Mouse (Mus musculus): Measurements from ENCODE around the gene Zfp955b. TPM values are rescaled to one million over a fixed set of nuclear protein-coding genes. Genes with fewer than 3 reads are reported as not detected.

The Zfp955b gene
- polyA plus RNA-seq (2014; fragmentation: Illumina TruSeq; extraction: RNeasy Lipid Tissue Mini Kit (QIAGEN cat#74804); ENCODE audit: low read depth, low replicate concordance), result 28.1 TPM

GRCm38 (mm10) chr17:33289039-33289875 lies at the start of gene Zfp955b:
Gene Zfp955b, plus strand, starts transcription at chr17:33289544.

GRCm38 (mm10) chr17:33254530-33255318 lies 34.6 kb upstream of the Zfp955b start, which contains the start of gene Zfp955a:
Gene Zfp955a, minus strand, starts transcription at chr17:33255145.

GRCm38 (mm10) chr17:33264376-33264775 lies 25.0 kb upstream of the Zfp955b start, which contains the start of gene Olfr63:
Gene Olfr63, plus strand, starts transcription at chr17:33264676.

Other genes with a start within 250 kb of the Zfp955b start
- not detected for gene 4921501E09Rik, start 221.5 kb upstream of the Zfp955b start, polyA plus RNA-seq (2014; fragmentation: Illumina TruSeq; extraction: RNeasy Lipid Tissue Mini Kit (QIAGEN cat#74804); ENCODE audit: low read depth, low replicate concordance)
- gene Zfp563, start 200.2 kb upstream of the Zfp955b start, polyA plus RNA-seq (2014; fragmentation: Illumina TruSeq; extraction: RNeasy Lipid Tissue Mini Kit (QIAGEN cat#74804); ENCODE audit: low read depth, low replicate concordance), result 25.1 TPM
- not detected for gene Morc2b, start 149.9 kb upstream of the Zfp955b start, polyA plus RNA-seq (2014; fragmentation: Illumina TruSeq; extraction: RNeasy Lipid Tissue Mini Kit (QIAGEN cat#74804); ENCODE audit: low read depth, low replicate concordance)
- gene Olfr55, start 121.1 kb upstream of the Zfp955b start, polyA plus RNA-seq (2014; fragmentation: Illumina TruSeq; extraction: RNeasy Lipid Tissue Mini Kit (QIAGEN cat#74804); ENCODE audit: low read depth, low replicate concordance), result not detected
- gene Olfr239, start 98.2 kb upstream of the Zfp955b start, polyA plus RNA-seq (2014; fragmentation: Illumina TruSeq; extraction: RNeasy Lipid Tissue Mini Kit (QIAGEN cat#74804); ENCODE audit: low read depth, low replicate concordance), result not detected
- gene Olfr1564, start 67.9 kb upstream of the Zfp955b start, polyA plus RNA-seq (2014; fragmentation: Illumina TruSeq; extraction: RNeasy Lipid Tissue Mini Kit (QIAGEN cat#74804); ENCODE audit: low read depth, low replicate concordance), result not detected
- gene Zfp955a, start 34.4 kb upstream of the Zfp955b start, polyA plus RNA-seq (2014; fragmentation: Illumina TruSeq; extraction: RNeasy Lipid Tissue Mini Kit (QIAGEN cat#74804); ENCODE audit: low read depth, low replicate concordance), result 45.0 TPM
- not detected for gene Olfr63, start 24.9 kb upstream of the Zfp955b start, polyA plus RNA-seq (2014; fragmentation: Illumina TruSeq; extraction: RNeasy Lipid Tissue Mini Kit (QIAGEN cat#74804); ENCODE audit: low read depth, low replicate concordance)
- 30.8 TPM for gene Zfp81, start 69.3 kb downstream of the Zfp955b start, polyA plus RNA-seq (2014; fragmentation: Illumina TruSeq; extraction: RNeasy Lipid Tissue Mini Kit (QIAGEN cat#74804); ENCODE audit: low read depth, low replicate concordance)
- 23.2 TPM for gene Zfp101, start 105.1 kb downstream of the Zfp955b start, polyA plus RNA-seq (2014; fragmentation: Illumina TruSeq; extraction: RNeasy Lipid Tissue Mini Kit (QIAGEN cat#74804); ENCODE audit: low read depth, low replicate concordance)
- gene Actl9, start 143.4 kb downstream of the Zfp955b start, polyA plus RNA-seq (2014; fragmentation: Illumina TruSeq; extraction: RNeasy Lipid Tissue Mini Kit (QIAGEN cat#74804); ENCODE audit: low read depth, low replicate concordance), result not detected
- 3.8 TPM for gene Adamts10, start 234.7 kb downstream of the Zfp955b start, polyA plus RNA-seq (2014; fragmentation: Illumina TruSeq; extraction: RNeasy Lipid Tissue Mini Kit (QIAGEN cat#74804); ENCODE audit: low read depth, low replicate concordance)

Measured in adrenal gland, adult 10 weeks (tissue).